Comparison of ENCODE assay signal across 8 mouse cellular contexts in the genomic region with DNA sequence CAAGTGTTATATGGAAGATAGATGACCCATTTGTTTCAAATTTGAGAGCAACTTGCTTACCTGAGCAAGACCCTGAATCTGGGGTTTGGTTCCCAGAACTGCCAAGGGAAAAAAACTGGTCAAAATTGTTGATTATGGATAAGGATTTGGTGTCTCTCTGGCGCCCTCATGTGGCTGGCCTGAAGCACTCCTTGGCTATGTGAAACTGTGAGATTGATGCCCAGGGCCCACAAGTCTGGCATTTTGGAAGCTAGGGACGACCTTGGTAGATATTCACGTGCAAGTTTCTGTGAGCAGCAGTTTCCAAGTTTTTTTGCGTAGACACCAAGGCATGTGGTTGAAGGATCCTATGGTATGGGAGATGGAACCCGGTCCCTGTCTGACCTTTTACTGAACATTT. TPM values are rescaled to one million over a fixed set of nuclear protein-coding genes. Genes with fewer than 3 reads are reported as not detected.
A peak's percentile ranks its signal among the peaks of the same experiment; 100 is the strongest.
DNase-seq lines count a peak whose midpoint lies in the region; ATAC-seq lines count a peak whose summit lies in the region.

No protein-coding gene starts in this region.

- no peak overlapping the region for H3K4me3 ChIP-seq in kidney, embryonic 16.5 days (ENCODE audit: low read length)

- intact Hi-C loops in left cerebral cortex, postnatal 36 days (cut with DNase I), result no loop called here

- no peaks in the 10 kb centered on the region for H3K27me3 ChIP-seq in kidney, embryonic 16.5 days (ENCODE audit: insufficient read depth, low read length)

- no peak overlapping the region for H3K27ac ChIP-seq in kidney, embryonic 16.5 days (ENCODE audit: low read length)

- DNase-seq in kidney, adult 11 months, result peak; percentile 58
- peak; percentile 70 for DNase-seq in cerebellum, adult 9-11 months
- peak; percentile 68 to 79 for DNase-seq in frontal cortex, postnatal 36 days (ENCODE audit: low spot score in 2 of 2)
- peak; percentile 90 for DNase-seq in induced T-regulatory cell, adult 2 months (ENCODE audit: low read depth)
- DNase-seq in left cerebral cortex, postnatal 36 days (ENCODE audit: low spot score in 2 of 2), result peak; percentile 58 to 64
- peak; percentile 93 for DNase-seq in mesoderm, embryonic 11.5 days (ENCODE audit: low read depth, low spot score)
- DNase-seq in spleen, adult 12 weeks (ENCODE audit: low spot score), result peak; percentile 72

- 10% methylated on average over 5 of the region's 5 CpGs for WGBS in kidney, embryonic 16.5 days

- no peak overlapping the region for H3K4me2 ChIP-seq in kidney, embryonic 16.5 days (replicated peaks; ENCODE audit: low read depth, low read length)

- H3K9me3 ChIP-seq in kidney, embryonic 16.5 days (ENCODE audit: low read length), result no peaks in the 10 kb centered on the region

- H3K9ac ChIP-seq in kidney, embryonic 16.5 days (replicated peaks; ENCODE audit: low read length), result no peak overlapping the region

- peaks cover 20% of the 10 kb centered on the region for H3K4me1 ChIP-seq in kidney, embryonic 16.5 days (ENCODE audit: insufficient read depth, low read length)

- H3K36me3 ChIP-seq in kidney, embryonic 16.5 days (ENCODE audit: insufficient read depth, low read length), result no peaks in the 10 kb centered on the region

- ATAC-seq in kidney, embryonic 16.5 days (ENCODE audit: low FRiP score, low TSS enrichment), result no peak

RNA-seq across cellular contexts. Expression of gene Hist1h4h, which starts 6.2 kb away (rescaled TPM):
- polyA plus RNA-seq in kidney, embryonic 16.5 days (2015; fragmentation: Nextera tagmentation; extraction: Ambion mirVana), result 4.5 and 5.6 TPM in 2 replicates
- total RNA-seq in left cerebral cortex, postnatal 36 days (2021), result 100 to 1,000 TPM; 319 to 326 TPM

RNA-seq across cellular contexts. Expression of gene Hist1h2af, which starts 9.1 kb away (rescaled TPM):
- 4.3 TPM in 2 replicates for polyA plus RNA-seq in kidney, embryonic 16.5 days (2015; fragmentation: Nextera tagmentation; extraction: Ambion mirVana)
- 1 to 10 TPM; 6.2 to 7.0 TPM for total RNA-seq in left cerebral cortex, postnatal 36 days (2021)

RNA-seq across cellular contexts. Expression of gene Hist1h3g, which starts 10.6 kb away (rescaled TPM):
- polyA plus RNA-seq in kidney, embryonic 16.5 days (2015; fragmentation: Nextera tagmentation; extraction: Ambion mirVana), result 4.6 and 6.0 TPM in 2 replicates
- 1 to 10 TPM; 3.6 to 4.6 TPM for total RNA-seq in left cerebral cortex, postnatal 36 days (2021)

RNA-seq across cellular contexts. Expression of gene Hist1h2bh, which starts 18.5 kb away (rescaled TPM):
- 0.64 and 0.92 TPM in 2 replicates for polyA plus RNA-seq in kidney, embryonic 16.5 days (2015; fragmentation: Nextera tagmentation; extraction: Ambion mirVana)
- 1 to 10 TPM in 1 of 2 experiments, under 1 TPM in 1; 0.79 to 1.2 TPM for total RNA-seq in left cerebral cortex, postnatal 36 days (2021)

RNA-seq across cellular contexts. Expression of gene Hist1h3f, which starts 19.2 kb away (rescaled TPM):
- polyA plus RNA-seq in kidney, embryonic 16.5 days (2015; fragmentation: Nextera tagmentation; extraction: Ambion mirVana), result 0.54 and 0.82 TPM in 2 replicates
- 10 to 100 TPM; 17.9 to 18.2 TPM for total RNA-seq in left cerebral cortex, postnatal 36 days (2021)
